Mouse (Mus musculus): ENCODE measurements around the gene Greb1. TPM values are rescaled to one million over a fixed set of nuclear protein-coding genes. Genes with fewer than 3 reads are reported as not detected.
"Not testable (repeated sequence)": the region's sequence is repeated elsewhere in the genome, so short reads cannot be mapped to it uniquely, and the experiment has no call there.

Gene Greb1
- polyA plus RNA-seq, 1 experiment = 0.64 TPM

GRCm38 (mm10) chr12:16714616-16715015 lies 86.1 kb downstream of the Greb1 start:
- H3K4me3 ChIP-seq (ENCODE audit: extremely low read depth, insufficient read depth, insufficient read length) = no peak overlapping the region
- WGBS = 89% methylated on average over 10 of the region's 10 CpGs
- DNase-seq (ENCODE audit: low read depth in 1 of 2, low spot score in 2 of 2) = no peak
- H3K4me1 ChIP-seq (ENCODE audit: control insufficient read depth, insufficient read depth, insufficient read length) = no peaks in the 10 kb centered on the region
- H3K27me3 ChIP-seq (ENCODE audit: control insufficient read depth, insufficient read depth, low read length) = no peaks in the 10 kb centered on the region
- TF ChIP-seq POLR2A (IDR thresholded peaks at IDR 0.05; ENCODE audit: low read depth, low read length) (no peak), CTCF (IDR thresholded peaks at IDR 0.05; ENCODE audit: extremely low read depth, insufficient read depth, insufficient read length, insufficient replicate concordance) (no peak)
- H3K27ac ChIP-seq (ENCODE audit: insufficient read depth, low read length) = no peak overlapping the region
- no peaks in the 10 kb centered on the region for H3K36me3 ChIP-seq (ENCODE audit: control insufficient read depth, insufficient read depth, low read length)

GRCm38 (mm10) chr12:16698691-16699090 lies 102.0 kb downstream of the Greb1 start:
- 97% methylated on average over 1 of the region's 1 CpGs for WGBS
- DNase-seq (ENCODE audit: low read depth in 1 of 2, low spot score in 2 of 2) = no peak
- TF ChIP-seq CTCF (IDR thresholded peaks at IDR 0.05; ENCODE audit: extremely low read depth, insufficient read depth, insufficient read length, insufficient replicate concordance) (no peak), POLR2A (IDR thresholded peaks at IDR 0.05; ENCODE audit: low read depth, low read length) (no peak)

GRCm38 (mm10) chr12:16696146-16696545 lies 104.5 kb downstream of the Greb1 start:
- H3K4me1 ChIP-seq (ENCODE audit: control insufficient read depth, insufficient read depth, insufficient read length) = no peaks in the 10 kb centered on the region
- H3K27me3 ChIP-seq (ENCODE audit: control insufficient read depth, insufficient read depth, low read length) = no peaks in the 10 kb centered on the region
- H3K4me3 ChIP-seq (ENCODE audit: extremely low read depth, insufficient read depth, insufficient read length) = no peak overlapping the region
- H3K27ac ChIP-seq (ENCODE audit: insufficient read depth, low read length) = no peak overlapping the region
- no peak for DNase-seq (ENCODE audit: low read depth in 1 of 2, low spot score in 2 of 2)
- 91% methylated on average over 13 of the region's 13 CpGs for WGBS
- TF ChIP-seq POLR2A (IDR thresholded peaks at IDR 0.05; ENCODE audit: low read depth, low read length) (no peak), CTCF (IDR thresholded peaks at IDR 0.05; ENCODE audit: extremely low read depth, insufficient read depth, insufficient read length, insufficient replicate concordance) (no peak)
- no peaks in the 10 kb centered on the region for H3K36me3 ChIP-seq (ENCODE audit: control insufficient read depth, insufficient read depth, low read length)

More at GRCm38 (mm10) chr12:16698691-16699090, 102.0 kb downstream of the Greb1 start:
- H3K4me1 ChIP-seq (ENCODE audit: control insufficient read depth, insufficient read depth, insufficient read length) = no peaks in the 10 kb centered on the region
- H3K27me3 ChIP-seq (ENCODE audit: control insufficient read depth, insufficient read depth, low read length) = no peaks in the 10 kb centered on the region
- no peaks in the 10 kb centered on the region for H3K36me3 ChIP-seq (ENCODE audit: control insufficient read depth, insufficient read depth, low read length)
- no peak overlapping the region for H3K27ac ChIP-seq (ENCODE audit: insufficient read depth, low read length)
- no peak overlapping the region for H3K4me3 ChIP-seq (ENCODE audit: extremely low read depth, insufficient read depth, insufficient read length)

GRCm38 (mm10) chr12:16695252-16695651 lies 105.4 kb downstream of the Greb1 start:
- 90% methylated on average over 7 of the region's 8 CpGs for WGBS
- DNase-seq (ENCODE audit: low read depth in 1 of 2, low spot score in 2 of 2); H3K36me3 ChIP-seq (ENCODE audit: control insufficient read depth, insufficient read depth, low read length); H3K27me3 ChIP-seq (ENCODE audit: control insufficient read depth, insufficient read depth, low read length); H3K4me1 ChIP-seq (ENCODE audit: control insufficient read depth, insufficient read depth, insufficient read length); H3K4me3 ChIP-seq (ENCODE audit: extremely low read depth, insufficient read depth, insufficient read length); H3K27ac ChIP-seq (ENCODE audit: insufficient read depth, low read length): not testable (repeated sequence)

GRCm38 (mm10) chr12:16694783-16695182 lies 105.9 kb downstream of the Greb1 start:
- no peaks in the 10 kb centered on the region for H3K4me1 ChIP-seq (ENCODE audit: control insufficient read depth, insufficient read depth, insufficient read length)
- no peak for TF ChIP-seq CTCF (IDR thresholded peaks at IDR 0.05; ENCODE audit: extremely low read depth, insufficient read depth, insufficient read length, insufficient replicate concordance)
- TF ChIP-seq POLR2A (IDR thresholded peaks at IDR 0.05; ENCODE audit: low read depth, low read length) = no peak
- H3K36me3 ChIP-seq (ENCODE audit: control insufficient read depth, insufficient read depth, low read length) = no peaks in the 10 kb centered on the region
- DNase-seq (ENCODE audit: low read depth in 1 of 2, low spot score in 2 of 2) = no peak
- H3K27me3 ChIP-seq (ENCODE audit: control insufficient read depth, insufficient read depth, low read length) = no peaks in the 10 kb centered on the region
- H3K4me3 ChIP-seq (ENCODE audit: extremely low read depth, insufficient read depth, insufficient read length) = no peak overlapping the region
- 81% methylated on average over 5 of the region's 5 CpGs for WGBS
- H3K27ac ChIP-seq (ENCODE audit: insufficient read depth, low read length) = no peak overlapping the region

GRCm38 (mm10) chr12:16690631-16691030 lies 110.1 kb downstream of the Greb1 start:
- H3K4me3 ChIP-seq (ENCODE audit: extremely low read depth, insufficient read depth, insufficient read length) = no peak overlapping the region
- no peaks in the 10 kb centered on the region for H3K4me1 ChIP-seq (ENCODE audit: control insufficient read depth, insufficient read depth, insufficient read length)
- H3K27ac ChIP-seq (ENCODE audit: insufficient read depth, low read length) = no peak overlapping the region
- WGBS = 89% methylated on average over 9 of the region's 9 CpGs
- no peak for TF ChIP-seq CTCF (IDR thresholded peaks at IDR 0.05; ENCODE audit: extremely low read depth, insufficient read depth, insufficient read length, insufficient replicate concordance)
- TF ChIP-seq POLR2A (IDR thresholded peaks at IDR 0.05; ENCODE audit: low read depth, low read length) = no peak
- no peaks in the 10 kb centered on the region for H3K36me3 ChIP-seq (ENCODE audit: control insufficient read depth, insufficient read depth, low read length)
- no peaks in the 10 kb centered on the region for H3K27me3 ChIP-seq (ENCODE audit: control insufficient read depth, insufficient read depth, low read length)
- no peak for DNase-seq (ENCODE audit: low read depth in 1 of 2, low spot score in 2 of 2)

GRCm38 (mm10) chr12:16672246-16672645 lies 128.4 kb downstream of the Greb1 start:
- Histone ChIP-seq H3K4me3 (ENCODE audit: extremely low read depth, insufficient read depth, insufficient read length) (no peak overlapping the region), H3K27me3 (ENCODE audit: control insufficient read depth, insufficient read depth, low read length) (no peaks in the 10 kb centered on the region), H3K27ac (ENCODE audit: insufficient read depth, low read length) (no peak overlapping the region), H3K36me3 (ENCODE audit: control insufficient read depth, insufficient read depth, low read length) (no peaks in the 10 kb centered on the region), H3K4me1 (ENCODE audit: control insufficient read depth, insufficient read depth, insufficient read length) (no peaks in the 10 kb centered on the region)
- no peak for DNase-seq (ENCODE audit: low read depth in 1 of 2, low spot score in 2 of 2)
- WGBS = 94% methylated on average over 10 of the region's 10 CpGs
- TF ChIP-seq POLR2A (IDR thresholded peaks at IDR 0.05; ENCODE audit: low read depth, low read length) (no peak), CTCF (IDR thresholded peaks at IDR 0.05; ENCODE audit: extremely low read depth, insufficient read depth, insufficient read length, insufficient replicate concordance) (no peak)

Data from spleen, adult 2 months (tissue).